Mouse (Mus musculus): Measurements from ENCODE around the gene Mlxipl.

- no peak for TF ChIP-seq CTCF (IDR thresholded peaks at IDR 0.05)
- TF ChIP-seq POLR2A (IDR thresholded peaks at IDR 0.05; ENCODE audit: insufficient read depth, low read depth, low read length) = no peak
Measured at GRCm38 (mm10) chr5:135179616-135180015, 89.9 kb downstream of the Mlxipl start.
